Mouse (Mus musculus): ENCODE measurements at regions not wholly inside any gene's neighbourhood (a gene's known extent, or its start where the extent isn't known, plus 50 kb on each side); places are given as distances from the start of the nearest gene placed in this dataset.

DNA sequence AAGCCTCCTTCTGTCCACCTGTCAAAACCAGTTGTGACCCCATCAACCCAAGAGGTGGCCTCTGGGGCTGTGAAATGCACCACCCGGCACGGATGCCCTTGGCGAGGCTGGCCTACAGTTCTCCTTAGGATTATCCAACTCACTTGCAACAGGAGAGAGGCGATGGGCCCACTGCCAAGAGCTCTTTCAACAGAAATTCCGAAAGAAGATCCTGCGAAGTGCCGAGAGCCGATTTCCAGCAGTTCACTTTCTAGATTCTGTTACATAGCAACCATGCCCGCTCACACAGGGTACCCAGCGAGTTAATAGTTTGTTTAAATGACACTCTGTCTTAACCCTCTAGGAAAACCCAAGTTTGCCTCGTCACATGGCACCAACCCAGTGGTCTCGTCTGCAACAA lies 234.8 kb upstream of the Kazn start:
- TF ChIP-seq GATA1 (IDR thresholded peaks at IDR 0.05; ENCODE audit: low read length) (no peak), TAL1 (IDR thresholded peaks at IDR 0.05; ENCODE audit: low read length) (no peak)
- Histone ChIP-seq H3K9me3 (ENCODE audit: control insufficient read depth, low read length) (no peaks in the 10 kb centered on the region; the same call in 1 of the 2 replicates), H3K27me3 (ENCODE audit: control insufficient read depth) (peaks cover 7% of the 10 kb centered on the region), H3K36me3 (ENCODE audit: control insufficient read depth) (no peaks in the 10 kb centered on the region), H3K4me3 (replicated peaks) (no peak overlapping the region), H3K4me1 (ENCODE audit: control insufficient read depth) (no peaks in the 10 kb centered on the region)

GRCm38 (mm10) chr4:142473284-142473683 lies 234.1 kb upstream of the Kazn start:
- Histone ChIP-seq H3K9me3 (ENCODE audit: control insufficient read depth, low read length) (no peaks in the 10 kb centered on the region; the same call in 1 of the 2 replicates), H3K4me3 (replicated peaks) (no peak overlapping the region), H3K4me1 (ENCODE audit: control insufficient read depth) (no peaks in the 10 kb centered on the region), H3K27me3 (ENCODE audit: control insufficient read depth) (peaks cover 7% of the 10 kb centered on the region), H3K36me3 (ENCODE audit: control insufficient read depth) (no peaks in the 10 kb centered on the region)
- no peak for TF ChIP-seq TAL1 (IDR thresholded peaks at IDR 0.05; ENCODE audit: low read length)
- TF ChIP-seq GATA1 (IDR thresholded peaks at IDR 0.05; ENCODE audit: low read length) = no peak

DNA sequence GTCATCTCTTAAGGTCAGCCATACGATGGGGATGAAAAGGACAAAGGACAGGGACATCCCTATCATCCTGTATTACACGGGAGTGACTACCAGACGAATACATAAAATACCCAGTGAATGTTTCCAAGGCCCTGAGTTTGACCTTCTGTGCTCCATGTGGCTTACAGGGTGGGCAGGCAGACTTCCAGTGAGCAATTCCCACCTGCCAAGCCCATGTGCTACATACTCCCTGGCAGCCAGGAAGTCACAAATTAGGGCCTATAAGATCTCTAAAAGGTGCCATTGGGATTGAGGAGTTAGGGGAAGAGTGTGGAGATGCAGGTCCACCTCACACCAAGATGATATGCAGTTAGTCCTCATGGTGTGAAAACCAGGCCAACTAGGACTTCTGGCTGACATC lies 233.1 kb upstream of the Kazn start:
- no peak for TF ChIP-seq GATA1 (IDR thresholded peaks at IDR 0.05; ENCODE audit: low read length)
- no peak for TF ChIP-seq TAL1 (IDR thresholded peaks at IDR 0.05; ENCODE audit: low read length)
- Histone ChIP-seq H3K4me3 (replicated peaks) (no peak overlapping the region), H3K27me3 (ENCODE audit: control insufficient read depth) (peaks cover 7% of the 10 kb centered on the region), H3K36me3 (ENCODE audit: control insufficient read depth) (no peaks in the 10 kb centered on the region), H3K9me3 (ENCODE audit: control insufficient read depth, low read length) (no peaks in the 10 kb centered on the region; the same call in 1 of the 2 replicates), H3K4me1 (ENCODE audit: control insufficient read depth) (no peaks in the 10 kb centered on the region)

DNA sequence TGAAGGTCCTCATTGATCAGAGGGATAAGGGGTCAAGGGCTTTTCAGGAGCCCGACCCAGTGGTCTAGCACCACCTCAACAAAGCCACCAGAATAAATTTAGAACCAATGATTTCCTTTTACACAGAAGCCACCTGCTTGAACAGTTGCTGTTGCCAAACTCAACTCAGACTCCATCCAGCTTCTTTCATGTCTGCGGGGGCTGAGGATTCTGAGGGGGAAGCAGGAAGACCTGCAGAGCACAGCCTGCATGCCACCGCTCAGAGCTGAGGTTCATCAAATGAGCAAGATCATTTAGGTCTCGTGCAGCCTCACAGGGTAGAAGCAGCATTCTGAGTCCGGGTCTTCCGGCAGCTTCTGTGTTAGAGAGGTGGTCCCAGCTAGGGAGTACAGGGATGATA lies 231.6 kb upstream of the Kazn start:
- no peaks in the 10 kb centered on the region for H3K36me3 ChIP-seq (ENCODE audit: control insufficient read depth)
- H3K4me3 ChIP-seq (replicated peaks) = no peak overlapping the region
- H3K27me3 ChIP-seq (ENCODE audit: control insufficient read depth) = peaks cover 5% of the 10 kb centered on the region
- H3K4me1 ChIP-seq (ENCODE audit: control insufficient read depth) = no peaks in the 10 kb centered on the region
- peaks cover 4% of the 10 kb centered on the region; the same call in 1 of the 2 replicates for H3K9me3 ChIP-seq (ENCODE audit: control insufficient read depth, low read length)
- no peak for TF ChIP-seq TAL1 (IDR thresholded peaks at IDR 0.05; ENCODE audit: low read length)

DNA sequence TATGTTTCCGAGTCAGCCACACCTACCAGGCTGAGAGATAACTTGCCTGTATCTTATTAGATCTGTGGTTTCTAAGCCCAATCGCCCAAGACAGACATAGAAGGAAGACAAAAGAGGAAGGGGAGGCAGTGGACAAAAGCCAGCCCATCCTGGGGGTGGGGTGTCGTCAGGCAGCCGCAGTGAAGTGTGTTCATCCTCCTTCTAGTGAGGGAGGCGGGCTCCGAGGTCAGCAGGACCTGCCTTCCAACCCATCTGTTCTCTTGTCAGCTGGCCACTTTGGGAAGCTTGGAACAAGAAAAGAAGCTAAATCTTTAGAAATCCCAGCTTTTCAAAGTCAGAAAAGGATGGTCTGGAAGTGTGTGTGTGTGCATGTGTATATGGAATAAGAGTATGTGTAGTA lies 228.7 kb upstream of the Kazn start:
- TF ChIP-seq TAL1 (IDR thresholded peaks at IDR 0.05; ENCODE audit: low read length) = no peak
- no peak for TF ChIP-seq GATA1 (IDR thresholded peaks at IDR 0.05; ENCODE audit: low read length)
- H3K27me3 ChIP-seq (ENCODE audit: control insufficient read depth) = no peaks in the 10 kb centered on the region
- H3K9me3 ChIP-seq (ENCODE audit: control insufficient read depth, low read length) = peaks cover 28% of the 10 kb centered on the region
- H3K36me3 ChIP-seq (ENCODE audit: control insufficient read depth) = no peaks in the 10 kb centered on the region
- no peak overlapping the region for H3K4me3 ChIP-seq (replicated peaks)
- no peaks in the 10 kb centered on the region for H3K4me1 ChIP-seq (ENCODE audit: control insufficient read depth)

GRCm38 (mm10) chr4:142465226-142465625 lies 226.0 kb upstream of the Kazn start:
- TF ChIP-seq TAL1 (IDR thresholded peaks at IDR 0.05; ENCODE audit: low read length) (no peak), GATA1 (IDR thresholded peaks at IDR 0.05; ENCODE audit: low read length) (no peak)
- H3K9me3 ChIP-seq (ENCODE audit: control insufficient read depth, low read length) = peaks cover 53% of the 10 kb centered on the region
- no peaks in the 10 kb centered on the region for H3K4me1 ChIP-seq (ENCODE audit: control insufficient read depth)
- no peaks in the 10 kb centered on the region for H3K36me3 ChIP-seq (ENCODE audit: control insufficient read depth)
- H3K4me3 ChIP-seq (replicated peaks) = no peak overlapping the region
- H3K27me3 ChIP-seq (ENCODE audit: control insufficient read depth) = no peaks in the 10 kb centered on the region

- H3K27me3 ChIP-seq (ENCODE audit: control insufficient read depth) = no peaks in the 10 kb centered on the region
- H3K4me3 ChIP-seq (replicated peaks) = no peak overlapping the region
- no peaks in the 10 kb centered on the region for H3K36me3 ChIP-seq (ENCODE audit: control insufficient read depth)
- TF ChIP-seq TAL1 (IDR thresholded peaks at IDR 0.05; ENCODE audit: low read length) (no peak), GATA1 (IDR thresholded peaks at IDR 0.05; ENCODE audit: low read length) (no peak)
- H3K9me3 ChIP-seq (ENCODE audit: control insufficient read depth, low read length) = peaks cover 61% of the 10 kb centered on the region
- no peaks in the 10 kb centered on the region for H3K4me1 ChIP-seq (ENCODE audit: control insufficient read depth)
Observed at GRCm38 (mm10) chr4:142464066-142464465, 224.9 kb upstream of the Kazn start.

- no peak overlapping the region for H3K4me3 ChIP-seq (replicated peaks)
- TF ChIP-seq GATA1 (IDR thresholded peaks at IDR 0.05; ENCODE audit: low read length) (no peak), TAL1 (IDR thresholded peaks at IDR 0.05; ENCODE audit: low read length) (no peak)
- H3K27me3 ChIP-seq (ENCODE audit: control insufficient read depth) = no peaks in the 10 kb centered on the region
- H3K4me1 ChIP-seq (ENCODE audit: control insufficient read depth) = no peaks in the 10 kb centered on the region
- no peaks in the 10 kb centered on the region for H3K36me3 ChIP-seq (ENCODE audit: control insufficient read depth)
- H3K9me3 ChIP-seq (ENCODE audit: control insufficient read depth, low read length) = peaks cover 79% of the 10 kb centered on the region
Observed at GRCm38 (mm10) chr4:142460468-142461086, 221.4 kb upstream of the Kazn start.

DNA sequence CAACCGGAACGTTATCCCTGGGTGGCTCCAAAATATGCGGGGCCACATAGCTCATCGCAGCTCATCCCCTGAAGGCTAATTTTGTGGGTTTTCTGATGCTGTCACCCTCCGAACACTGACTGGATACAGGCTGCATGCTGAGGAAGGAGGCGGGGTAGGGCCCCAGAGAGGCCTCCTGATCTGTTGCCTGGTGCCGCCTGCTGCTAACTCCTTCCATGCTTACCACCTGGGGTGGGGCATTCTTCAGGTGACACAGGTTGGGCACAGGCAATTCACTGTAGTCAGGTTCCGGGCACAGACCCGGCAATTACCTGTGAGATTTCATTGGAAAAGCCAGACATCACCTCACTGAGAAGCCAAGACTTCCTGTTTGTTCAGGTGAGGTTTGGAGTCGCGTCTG lies 213.4 kb upstream of the Kazn start:
- Histone ChIP-seq H3K36me3 (ENCODE audit: control insufficient read depth) (no peaks in the 10 kb centered on the region), H3K9me3 (ENCODE audit: control insufficient read depth, low read length) (peaks cover 41% of the 10 kb centered on the region), H3K4me3 (replicated peaks) (no peak overlapping the region), H3K27me3 (ENCODE audit: control insufficient read depth) (no peaks in the 10 kb centered on the region), H3K4me1 (ENCODE audit: control insufficient read depth) (no peaks in the 10 kb centered on the region)
- TF ChIP-seq GATA1 (IDR thresholded peaks at IDR 0.05; ENCODE audit: low read length) = no peak
- no peak for TF ChIP-seq TAL1 (IDR thresholded peaks at IDR 0.05; ENCODE audit: low read length)

DNA sequence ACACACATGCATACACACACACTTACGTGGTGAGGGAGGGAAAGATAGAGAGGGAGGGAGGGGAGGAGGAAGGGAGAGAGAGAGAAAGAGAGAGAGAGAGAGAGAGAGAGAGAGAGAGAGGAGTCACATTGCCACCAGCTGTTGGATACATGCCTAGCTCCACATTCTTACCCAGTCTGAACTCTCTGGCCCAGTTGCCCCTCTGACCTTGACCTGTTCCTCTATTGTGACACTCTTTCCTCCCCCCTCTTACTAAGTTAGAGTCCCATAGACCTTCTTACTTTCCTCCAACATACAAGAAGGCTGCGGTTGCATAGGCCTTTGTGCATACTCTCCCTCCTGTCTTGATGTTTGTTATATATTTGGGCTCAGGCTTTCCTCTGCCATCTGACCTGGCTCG lies 211.7 kb upstream of the Kazn start:
- no peak for TF ChIP-seq TAL1 (IDR thresholded peaks at IDR 0.05; ENCODE audit: low read length)
- no peak for TF ChIP-seq GATA1 (IDR thresholded peaks at IDR 0.05; ENCODE audit: low read length)
- H3K36me3 ChIP-seq (ENCODE audit: control insufficient read depth) = no peaks in the 10 kb centered on the region
- H3K27me3 ChIP-seq (ENCODE audit: control insufficient read depth) = no peaks in the 10 kb centered on the region
- H3K4me1 ChIP-seq (ENCODE audit: control insufficient read depth) = no peaks in the 10 kb centered on the region
- H3K4me3 ChIP-seq (replicated peaks) = no peak overlapping the region
- H3K9me3 ChIP-seq (ENCODE audit: control insufficient read depth, low read length) = peaks cover 31% of the 10 kb centered on the region
